Mouse (Mus musculus) limb, embryonic 15.5 days (tissue): ENCODE measurements at regions not wholly inside any gene's neighbourhood (a gene's known extent, or its start where the extent isn't known, plus 50 kb on each side); places are given as distances from the start of the nearest gene placed in this dataset.

ENCODE experiments used
- ATAC-seq: fragments of 200-750 bp; cut with Nextera tagmentation; 2 replicates; pipeline ENCODE4 v1.8.0; 2017; ENCODE audit warnings: low read depth, moderate TSS enrichment; ENCODE audit not compliant: insufficient number of reproducible peaks, low FRiP score, low TSS enrichment
- H3K27ac ChIP-seq: fragments of 300-500 bp; sonication (generic); 2 replicates; pipeline ENCODE4 v1.5.1; 2015; ENCODE audit warnings: moderate library complexity, mild to moderate bottlenecking, inconsistent platforms
- H3K27me3 ChIP-seq: fragments of 300-500 bp; sonication (generic); 2 replicates; pipeline ENCODE4 v1.6.1; 2015; ENCODE audit warnings: inconsistent platforms
- H3K36me3 ChIP-seq: fragments of 300-500 bp; sonication (generic); 2 replicates; pipeline ENCODE4 v1.6.1; 2015; ENCODE audit warnings: inconsistent platforms
- H3K4me1 ChIP-seq: fragments of 300-500 bp; sonication (generic); 2 replicates; pipeline ENCODE4 v1.6.1; 2015; ENCODE audit warnings: inconsistent platforms
- H3K4me2 ChIP-seq: fragments of 300-500 bp; sonication (generic); 2 replicates; pipeline ENCODE4 v1.6.1; 2015; ENCODE audit warnings: mild to moderate bottlenecking, inconsistent platforms
- H3K4me3 ChIP-seq: fragments of 300-500 bp; sonication (generic); 2 replicates; pipeline ENCODE4 v1.5.1; 2015; ENCODE audit warnings: mild to moderate bottlenecking, inconsistent platforms
- H3K9ac ChIP-seq: fragments of 300-500 bp; sonication (generic); 2 replicates; pipeline ENCODE4 v1.6.1; 2015; ENCODE audit warnings: inconsistent platforms
- H3K9me3 ChIP-seq: fragments of 300-500 bp; sonication (generic); 2 replicates; pipeline ENCODE4 v1.6.1; 2016; ENCODE audit warnings: inconsistent platforms
- WGBS: fragments of 180-500 bp; shearing (Covaris S2); methylation state at CpG from one replicate; pipeline ENCODE4 v1.1.7; 2015; 5-methylcytosine and 5-hydroxymethylcytosine counted together

- no peak overlapping the region for H3K9ac ChIP-seq
- H3K4me3 ChIP-seq = no peak overlapping the region
- WGBS = 80% methylated on average over 2 of the region's 2 CpGs
- H3K36me3 ChIP-seq = no peaks in the 10 kb centered on the region
- ATAC-seq = no peak
- H3K27ac ChIP-seq = no peak overlapping the region
- no peaks in the 10 kb centered on the region for H3K27me3 ChIP-seq
- H3K4me2 ChIP-seq = no peak overlapping the region
- no peaks in the 10 kb centered on the region for H3K9me3 ChIP-seq
- 0 out of 2 replicates have a peak, but pooled peaks cover 9% of the 10 kb centered on the region for H3K4me1 ChIP-seq
Observed at GRCm38 (mm10) chr2:148522936-148523335, 79.6 kb upstream of the Cd93 start.

GRCm38 (mm10) chr2:148521966-148522575 is 78.7 kb upstream of the Cd93 start:
- Histone ChIP-seq H3K9me3 (no peaks in the 10 kb centered on the region), H3K36me3 (no peaks in the 10 kb centered on the region), H3K4me1 (0 out of 2 replicates have a peak, but pooled peaks cover 9% of the 10 kb centered on the region), H3K27me3 (no peaks in the 10 kb centered on the region), H3K4me2 (no peak overlapping the region), H3K4me3 (no peak overlapping the region), H3K9ac (no peak overlapping the region), H3K27ac (no peak overlapping the region)
- 65% methylated on average over 5 of the region's 5 CpGs for WGBS
- ATAC-seq = no peak

- Histone ChIP-seq H3K27me3 (no peaks in the 10 kb centered on the region), H3K36me3 (no peaks in the 10 kb centered on the region), H3K9me3 (no peaks in the 10 kb centered on the region), H3K9ac (no peak overlapping the region), H3K4me3 (no peak overlapping the region), H3K4me1 (0 out of 2 replicates have a peak, but pooled peaks cover 9% of the 10 kb centered on the region), H3K27ac (no peak overlapping the region), H3K4me2 (no peak overlapping the region)
- WGBS = 77% methylated on average over 7 of the region's 7 CpGs
- no peak for ATAC-seq
Observed at GRCm38 (mm10) chr2:148520291-148520690, 76.9 kb upstream of the Cd93 start.

- Histone ChIP-seq H3K4me1 (0 out of 2 replicates have a peak, but pooled peaks cover 9% of the 10 kb centered on the region), H3K36me3 (no peaks in the 10 kb centered on the region), H3K4me3 (no peak overlapping the region), H3K27ac (no peak overlapping the region), H3K27me3 (no peaks in the 10 kb centered on the region), H3K4me2 (no peak overlapping the region), H3K9me3 (no peaks in the 10 kb centered on the region), H3K9ac (no peak overlapping the region)
- WGBS = 42% methylated on average over 10 of the region's 10 CpGs
- ATAC-seq = no peak
Observed at GRCm38 (mm10) chr2:148519689-148520290, 76.4 kb upstream of the Cd93 start.

GRCm38 (mm10) chr2:148517906-148518305 is 74.5 kb upstream of the Cd93 start:
- Histone ChIP-seq H3K36me3 (no peaks in the 10 kb centered on the region), H3K27me3 (no peaks in the 10 kb centered on the region), H3K9ac (no peak overlapping the region), H3K9me3 (no peaks in the 10 kb centered on the region), H3K27ac (no peak overlapping the region), H3K4me2 (no peak overlapping the region), H3K4me1 (0 out of 2 replicates have a peak, but pooled peaks cover 9% of the 10 kb centered on the region), H3K4me3 (no peak overlapping the region)
- 13% methylated on average over 1 of the region's 1 CpGs for WGBS
- ATAC-seq = no peak

GRCm38 (mm10) chr2:148510008-148510681 is 66.8 kb upstream of the Cd93 start:
- Histone ChIP-seq H3K9me3 (no peaks in the 10 kb centered on the region), H3K27me3 (no peaks in the 10 kb centered on the region), H3K36me3 (no peaks in the 10 kb centered on the region), H3K27ac (no peak overlapping the region), H3K4me3 (no peak overlapping the region), H3K4me1 (no peaks in the 10 kb centered on the region), H3K4me2 (no peak overlapping the region), H3K9ac (no peak overlapping the region)
- WGBS = 64% methylated on average over 13 of the region's 13 CpGs
- ATAC-seq = 0 out of 2 replicates have a peak, but pooled peaks have one; percentile 35

GRCm38 (mm10) chr2:148509357-148509756 is 66.0 kb upstream of the Cd93 start:
- no peak for ATAC-seq
- Histone ChIP-seq H3K27ac (no peak overlapping the region), H3K36me3 (no peaks in the 10 kb centered on the region), H3K4me1 (no peaks in the 10 kb centered on the region), H3K27me3 (no peaks in the 10 kb centered on the region), H3K4me3 (no peak overlapping the region), H3K9me3 (no peaks in the 10 kb centered on the region), H3K9ac (no peak overlapping the region), H3K4me2 (no peak overlapping the region)
- WGBS = 73% methylated on average over 4 of the region's 4 CpGs

GRCm38 (mm10) chr2:148507523-148507922 is 64.2 kb upstream of the Cd93 start:
- no peaks in the 10 kb centered on the region for H3K36me3 ChIP-seq
- ATAC-seq = no peak
- H3K9ac ChIP-seq = no peak overlapping the region
- H3K9me3 ChIP-seq = no peaks in the 10 kb centered on the region
- no peak overlapping the region for H3K27ac ChIP-seq
- no peaks in the 10 kb centered on the region for H3K4me1 ChIP-seq
- H3K27me3 ChIP-seq = no peaks in the 10 kb centered on the region
- no peak overlapping the region for H3K4me2 ChIP-seq
- H3K4me3 ChIP-seq = no peak overlapping the region

GRCm38 (mm10) chr2:148506966-148507365 is 63.6 kb upstream of the Cd93 start:
- Histone ChIP-seq H3K4me3 (no peak overlapping the region), H3K9ac (no peak overlapping the region), H3K27me3 (no peaks in the 10 kb centered on the region), H3K9me3 (no peaks in the 10 kb centered on the region), H3K4me2 (no peak overlapping the region), H3K4me1 (no peaks in the 10 kb centered on the region), H3K36me3 (no peaks in the 10 kb centered on the region), H3K27ac (no peak overlapping the region)
- WGBS = 64% methylated on average over 3 of the region's 3 CpGs
- no peak for ATAC-seq

- Histone ChIP-seq H3K27me3 (no peaks in the 10 kb centered on the region), H3K9ac (no peak overlapping the region), H3K27ac (no peak overlapping the region), H3K9me3 (no peaks in the 10 kb centered on the region), H3K4me2 (no peak overlapping the region), H3K4me3 (no peak overlapping the region), H3K4me1 (no peaks in the 10 kb centered on the region), H3K36me3 (no peaks in the 10 kb centered on the region)
- ATAC-seq = no peak
- WGBS = 71% methylated on average over 3 of the region's 3 CpGs
Observed at GRCm38 (mm10) chr2:148505651-148506050, 62.3 kb upstream of the Cd93 start.

GRCm38 (mm10) chr2:148503143-148503854 is 59.9 kb upstream of the Cd93 start:
- H3K27ac ChIP-seq = no peak overlapping the region
- no peak overlapping the region for H3K9ac ChIP-seq
- no peak overlapping the region for H3K4me2 ChIP-seq
- no peaks in the 10 kb centered on the region for H3K36me3 ChIP-seq
- no peak overlapping the region for H3K4me3 ChIP-seq
- WGBS = 80% methylated on average over 2 of the region's 2 CpGs
- H3K27me3 ChIP-seq = no peaks in the 10 kb centered on the region
- no peaks in the 10 kb centered on the region for H3K9me3 ChIP-seq
- no peak for ATAC-seq
- no peaks in the 10 kb centered on the region for H3K4me1 ChIP-seq

- Histone ChIP-seq H3K27ac (no peak overlapping the region), H3K4me1 (no peaks in the 10 kb centered on the region), H3K9me3 (no peaks in the 10 kb centered on the region), H3K27me3 (no peaks in the 10 kb centered on the region), H3K4me3 (no peak overlapping the region), H3K36me3 (no peaks in the 10 kb centered on the region), H3K4me2 (no peak overlapping the region), H3K9ac (no peak overlapping the region)
- WGBS = 63% methylated on average over 2 of the region's 2 CpGs
- ATAC-seq = no peak
Observed at GRCm38 (mm10) chr2:148502321-148502720, 59.0 kb upstream of the Cd93 start.
